Mouse (Mus musculus) lung, adult 2 months (tissue): ENCODE data around the gene Hoxc12.

ENCODE experiments used
- CTCF ChIP-seq: fragments of 200-500 bp; IDR thresholded peaks from 2 replicates; pipeline ENCODE4 v1.5.1; 2011; ENCODE audit warnings: mild to moderate bottlenecking, low read length, control low read depth; ENCODE audit not compliant: insufficient read depth
- POLR2A ChIP-seq: fragments of 200-500 bp; IDR thresholded peaks from 2 replicates; pipeline ENCODE4 v1.6.1; 2011; ENCODE audit warnings: low read depth, mild to moderate bottlenecking, control low read depth, low read length, borderline replicate concordance; ENCODE audit errors: extremely low read depth

DNA sequence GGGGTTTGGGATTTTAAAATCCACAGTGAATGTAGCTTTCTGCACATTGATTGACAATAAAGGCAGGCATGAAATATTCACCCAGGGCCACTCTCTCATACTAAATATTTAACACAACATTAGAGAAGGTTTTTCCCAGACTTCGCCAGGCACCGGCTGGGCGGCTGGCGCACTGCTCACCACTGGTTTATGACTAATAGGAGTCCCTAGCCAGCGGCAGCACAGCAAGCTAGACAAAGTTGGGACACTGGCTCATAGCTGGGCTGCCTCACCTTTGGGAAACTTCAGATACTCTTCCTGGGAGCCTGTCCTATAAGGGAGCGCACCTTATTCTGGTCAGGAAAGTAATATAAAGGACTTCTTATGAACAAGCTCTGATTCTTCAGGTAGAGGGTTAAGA is 17.0 kb downstream of the Hoxc12 start:
- TF ChIP-seq CTCF (no peak), POLR2A (no peak)
